Mouse (Mus musculus): Measurements from ENCODE around the gene Vmn1r130.
"Not testable (repeated sequence)": the region's sequence is repeated elsewhere in the genome, so short reads cannot be mapped to it uniquely, and the experiment has no call there.

The Vmn1r130 gene

GRCm38 (mm10) chr7:21511480-21511879, at the start of gene Vmn1r130:
Vmn1r130 (plus strand) TSS chr7:21511780.
- not testable (repeated sequence) for DNase-seq (ENCODE audit: low read depth)

GRCm38 (mm10) chr7:21545990-21546389, 34.4 kb downstream of the Vmn1r130 start, which contains the start of gene Vmn1r131:
Vmn1r131 (minus strand) TSS chr7:21546090.
- not testable (repeated sequence) for DNase-seq (ENCODE audit: low read depth)
